Mouse (Mus musculus) midbrain, embryonic 10.5 days (tissue): Measurements from ENCODE around the gene Zfp330. TPM values are rescaled to one million over a fixed set of nuclear protein-coding genes. Genes with fewer than 3 reads are reported as not detected.

Experiments used
- polyA plus RNA-seq: library from polyadenylated mRNA; unstranded; fragments of >200 nt; fragmentation: Nextera tagmentation; extraction: Ambion mirVana; gene quantifications from 2 replicates; pipeline ENCODE4 v1.2.1, GENCODE M21; 2016

The Zfp330 gene
- polyA plus RNA-seq, 1 experiment from 2014 or later, result 73.0 TPM

Other genes with a start within 250 kb of the Zfp330 start
- gene Rnf150, start 89.2 kb upstream of the Zfp330 start, polyA plus RNA-seq, result 1.00 and 1.2 TPM in 2 replicates